Mouse (Mus musculus) hindbrain, embryonic 12.5 days (tissue): ENCODE data around the gene Nfu1. TPM values are rescaled to one million over a fixed set of nuclear protein-coding genes. Genes with fewer than 3 reads are reported as not detected.

Source experiments
- ATAC-seq: fragments of 200-750 bp; cut with Nextera tagmentation; 2 replicates; pipeline ENCODE4 v1.8.0; 2017; ENCODE audit warnings: moderate TSS enrichment; ENCODE audit not compliant: low FRiP score
- H3K27ac ChIP-seq: fragments of 300-500 bp; sonication (generic); 2 replicates; pipeline ENCODE4 v1.5.1; 2016; ENCODE audit warnings: mild to moderate bottlenecking
- H3K27me3 ChIP-seq: fragments of 300-500 bp; sonication (generic); 2 replicates; pipeline ENCODE4 v1.6.1; 2016; ENCODE audit warnings: mild to moderate bottlenecking
- H3K36me3 ChIP-seq: fragments of 300-500 bp; sonication (generic); 2 replicates; pipeline ENCODE4 v1.6.1; 2016; ENCODE audit warnings: mild to moderate bottlenecking
- H3K4me1 ChIP-seq: fragments of 300-500 bp; sonication (generic); 2 replicates; pipeline ENCODE4 v1.6.1; 2016
- H3K4me2 ChIP-seq: fragments of 300-500 bp; sonication (generic); replicated peaks from 2 replicates; pipeline ENCODE4 v1.6.1; 2016; ENCODE audit warnings: mild to moderate bottlenecking
- H3K4me3 ChIP-seq: fragments of 300-500 bp; sonication (generic); 2 replicates; pipeline ENCODE4 v1.5.1; 2016; ENCODE audit warnings: mild to moderate bottlenecking
- H3K9ac ChIP-seq: fragments of 300-500 bp; sonication (generic); 2 replicates; pipeline ENCODE4 v1.6.1; 2016; ENCODE audit warnings: mild to moderate bottlenecking, moderate library complexity
- H3K9me3 ChIP-seq: fragments of 300-500 bp; sonication (generic); replicated peaks from 2 replicates; pipeline ENCODE4 v1.6.1; 2016; ENCODE audit warnings: mild to moderate bottlenecking
- WGBS: fragments of 180-500 bp; shearing (Covaris S2); methylation state at CpG from one replicate; pipeline ENCODE4 v1.1.7; 2016; 5-methylcytosine and 5-hydroxymethylcytosine counted together
- polyA plus RNA-seq: library from polyadenylated mRNA; unstranded; fragments of >200 nt; fragmentation: Nextera tagmentation; extraction: Ambion mirVana; gene quantifications from 2 replicates; pipeline ENCODE4 v1.2.1, GENCODE M21; 2016

Nfu1 gene
- polyA plus RNA-seq, 1 experiment from 2014 or later: 94.0 TPM

DNA sequence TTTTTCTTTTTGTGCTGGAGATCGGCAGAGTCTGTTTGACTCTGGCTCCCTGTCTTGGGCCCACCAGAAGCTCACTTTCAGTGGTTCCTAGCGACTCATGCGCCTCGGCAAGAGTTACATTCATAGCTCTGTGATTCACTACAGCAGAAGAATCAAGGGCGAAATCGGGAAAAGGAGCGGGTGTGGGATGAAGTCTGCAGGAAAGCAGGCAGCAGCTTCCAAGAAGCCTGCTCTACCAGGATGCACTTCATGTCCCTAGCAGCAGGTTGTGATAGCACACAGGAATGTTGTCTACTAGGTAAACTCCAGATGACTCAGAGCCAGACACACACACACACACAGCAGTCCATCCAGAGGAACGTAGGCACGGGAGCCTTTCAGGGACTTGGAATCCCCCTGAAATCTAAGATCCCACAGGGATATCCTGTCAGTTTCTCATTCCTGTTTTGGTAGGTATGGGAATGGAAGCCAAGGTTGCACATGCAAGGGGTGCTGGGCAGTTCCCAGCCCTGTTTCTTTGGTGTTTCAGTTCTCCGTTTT lies 42.9 kb downstream of the Nfu1 start:
- Histone ChIP-seq H3K4me1 (no peaks in the 10 kb centered on the region), H3K4me2 (no peak overlapping the region), H3K36me3 (peaks cover 49% of the 10 kb centered on the region), H3K9ac (no peak overlapping the region), H3K27ac (no peak overlapping the region), H3K4me3 (no peak overlapping the region), H3K27me3 (no peaks in the 10 kb centered on the region), H3K9me3 (no peaks in the 10 kb centered on the region)
- WGBS: 94% methylated on average over 10 of the region's 10 CpGs
- no peak for ATAC-seq

DNA sequence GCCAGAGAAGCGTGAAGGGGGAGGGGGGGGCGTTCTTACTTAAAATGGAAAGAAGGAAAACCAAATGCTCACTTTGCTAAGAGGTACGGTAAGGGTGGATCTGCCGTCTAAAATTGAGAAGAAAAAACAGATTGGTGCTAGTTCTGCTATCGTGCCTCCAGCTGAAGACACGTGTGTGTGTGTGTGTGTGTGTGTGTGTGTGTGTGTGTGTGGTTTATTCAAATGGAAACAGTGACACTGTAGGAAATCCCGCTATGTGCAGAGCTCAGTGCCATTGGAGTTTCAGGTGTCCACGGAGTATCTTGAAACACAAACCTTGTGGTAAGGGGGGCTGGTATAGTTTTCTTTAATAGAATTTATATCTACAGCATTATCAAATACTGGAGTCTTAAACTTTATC lies 45.2 kb downstream of the Nfu1 start:
- Histone ChIP-seq H3K27ac (no peak overlapping the region), H3K9ac (no peak overlapping the region), H3K36me3 (peaks cover 66% of the 10 kb centered on the region), H3K27me3 (no peaks in the 10 kb centered on the region), H3K4me2 (no peak overlapping the region), H3K4me1 (no peaks in the 10 kb centered on the region), H3K9me3 (no peaks in the 10 kb centered on the region), H3K4me3 (no peak overlapping the region)
- 89% methylated on average over 8 of the region's 8 CpGs for WGBS
- ATAC-seq: no peak

DNA sequence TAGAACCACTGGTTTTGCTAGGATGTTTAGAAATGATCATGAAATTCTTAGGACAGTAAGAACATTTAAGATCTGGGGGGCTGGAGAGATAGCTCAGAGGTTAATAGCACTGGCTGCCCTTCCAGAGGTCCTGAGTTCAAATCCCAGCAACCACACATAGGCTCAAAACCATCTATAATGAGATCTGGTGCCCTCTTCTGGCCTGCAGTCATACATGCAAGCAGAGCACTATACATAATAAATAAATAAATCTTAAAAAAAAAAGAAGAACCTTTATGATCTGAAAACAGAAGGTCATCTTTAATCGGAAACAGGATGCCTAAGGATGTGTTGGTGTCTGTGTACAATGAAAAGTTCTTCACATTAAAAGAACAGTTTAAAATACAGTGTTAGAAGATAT lies 50.7 kb downstream of the Nfu1 start:
- 98% methylated on average over 1 of the region's 1 CpGs for WGBS
- H3K9ac ChIP-seq: no peak overlapping the region
- H3K27ac ChIP-seq: no peak overlapping the region
- peaks cover 68% of the 10 kb centered on the region for H3K36me3 ChIP-seq
- H3K9me3 ChIP-seq: no peaks in the 10 kb centered on the region
- no peak overlapping the region for H3K4me3 ChIP-seq
- no peak for ATAC-seq
- no peak overlapping the region for H3K4me2 ChIP-seq
- no peaks in the 10 kb centered on the region for H3K4me1 ChIP-seq
- H3K27me3 ChIP-seq: no peaks in the 10 kb centered on the region

DNA sequence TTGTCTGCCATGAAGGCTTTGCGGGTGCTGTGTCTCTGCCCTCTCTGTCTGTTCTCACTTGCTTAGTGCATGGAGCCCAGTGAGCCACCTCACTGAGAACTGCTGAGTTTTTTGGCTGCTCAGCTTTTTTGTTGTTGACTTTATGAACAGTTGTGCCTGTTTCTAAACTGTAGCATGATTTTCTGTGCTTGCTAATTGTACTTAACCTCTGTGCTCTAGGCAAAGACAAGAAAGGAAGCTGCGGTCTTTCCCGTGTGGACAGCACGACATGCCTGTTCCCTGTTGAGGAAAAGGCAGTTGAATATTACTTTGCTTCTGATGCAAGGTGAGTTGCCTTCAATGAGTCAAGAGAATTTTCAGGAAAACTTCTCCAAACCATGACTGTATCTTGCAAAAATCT lies 54.5 kb downstream of the Nfu1 start:
- Histone ChIP-seq H3K4me1 (no peaks in the 10 kb centered on the region), H3K36me3 (peaks cover 71% of the 10 kb centered on the region), H3K4me2 (no peak overlapping the region), H3K27me3 (no peaks in the 10 kb centered on the region), H3K9me3 (no peaks in the 10 kb centered on the region), H3K4me3 (no peak overlapping the region), H3K9ac (no peak overlapping the region), H3K27ac (no peak overlapping the region)
- ATAC-seq: no peak
- 96% methylated on average over 4 of the region's 4 CpGs for WGBS

DNA sequence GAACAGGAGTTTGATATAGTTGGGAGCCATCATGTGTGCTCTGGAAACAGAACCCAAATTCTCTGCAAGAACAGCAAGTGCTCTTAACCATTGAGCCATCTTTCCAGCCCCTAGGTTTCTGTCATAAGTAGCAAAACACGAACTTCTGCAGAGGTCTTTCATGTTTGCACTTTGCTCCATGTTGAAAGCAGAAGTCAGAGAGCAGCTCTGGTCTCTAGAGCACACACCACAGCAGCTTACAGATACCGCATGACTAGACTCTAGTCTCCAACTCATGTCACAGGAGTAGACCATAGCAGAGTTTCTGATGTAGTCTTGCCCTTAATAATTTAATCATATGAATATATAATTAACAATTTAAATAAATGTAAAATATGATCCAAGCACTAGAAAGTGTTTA lies 59.2 kb downstream of the Nfu1 start:
- Histone ChIP-seq H3K9ac (no peak overlapping the region), H3K4me1 (no peaks in the 10 kb centered on the region), H3K27ac (no peak overlapping the region), H3K27me3 (no peaks in the 10 kb centered on the region), H3K4me2 (no peak overlapping the region), H3K9me3 (no peaks in the 10 kb centered on the region), H3K36me3 (peaks cover 75% of the 10 kb centered on the region), H3K4me3 (no peak overlapping the region)
- WGBS: 89% methylated on average over 2 of the region's 2 CpGs
- ATAC-seq: no peak

DNA sequence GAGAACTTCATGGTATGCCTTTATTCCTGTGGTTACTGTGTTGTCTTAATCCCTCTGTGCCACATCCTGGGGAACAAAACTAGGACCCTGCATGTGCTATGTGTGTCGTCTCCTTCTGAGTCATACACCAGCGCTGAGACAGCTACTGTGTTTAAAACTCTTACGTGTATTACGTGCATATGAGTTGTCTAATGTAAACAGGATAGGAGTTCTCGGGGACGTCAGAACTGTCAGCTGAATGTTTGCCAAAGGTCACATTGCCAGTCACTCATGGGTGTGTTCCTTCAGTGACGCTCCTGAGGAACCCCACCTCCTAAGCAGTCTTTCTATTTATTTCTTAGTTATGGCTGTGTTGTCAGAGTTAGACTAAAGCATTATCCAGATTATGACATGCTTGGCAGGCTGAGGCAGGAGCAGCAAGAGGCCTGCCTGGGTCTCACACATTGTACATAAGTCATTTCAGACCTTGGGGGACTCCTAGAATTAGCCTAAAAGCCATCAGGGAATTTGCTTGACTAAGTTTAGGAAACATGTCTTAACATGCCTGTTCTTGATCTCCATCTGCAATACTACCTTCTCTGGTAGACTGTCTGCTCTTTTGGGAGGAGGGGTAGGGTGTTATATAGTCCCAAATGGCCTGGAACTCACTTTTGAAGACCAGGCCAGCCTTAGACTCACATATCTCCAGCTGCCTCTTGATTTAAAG lies 60.3 kb downstream of the Nfu1 start:
- H3K9ac ChIP-seq: no peak overlapping the region
- no peak overlapping the region for H3K27ac ChIP-seq
- peaks cover 73% of the 10 kb centered on the region for H3K36me3 ChIP-seq
- no peaks in the 10 kb centered on the region for H3K9me3 ChIP-seq
- H3K4me2 ChIP-seq: no peak overlapping the region
- 88% methylated on average over 7 of the region's 7 CpGs for WGBS
- H3K27me3 ChIP-seq: no peaks in the 10 kb centered on the region
- H3K4me1 ChIP-seq: no peaks in the 10 kb centered on the region
- no peak for ATAC-seq
- no peak overlapping the region for H3K4me3 ChIP-seq

DNA sequence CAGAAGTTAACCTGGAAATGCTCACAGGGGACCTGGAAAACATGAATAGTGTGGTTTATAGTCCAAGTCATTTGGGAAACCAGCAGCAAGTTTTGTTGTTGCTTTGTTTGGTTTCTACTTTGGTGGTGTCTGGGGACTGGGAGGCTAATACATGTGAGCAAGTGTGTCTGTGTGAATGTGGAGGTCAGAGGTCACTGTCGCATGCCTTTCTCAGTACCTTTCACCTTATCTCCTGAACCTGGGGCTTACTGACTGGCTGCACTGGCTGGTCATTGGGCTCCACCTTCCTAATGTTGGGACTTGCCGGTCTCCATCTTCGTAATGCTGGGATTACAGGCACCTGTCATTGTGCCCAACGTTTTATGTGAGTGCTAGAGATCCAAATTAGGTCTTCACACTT lies 61.6 kb downstream of the Nfu1 start:
- no peak overlapping the region for H3K27ac ChIP-seq
- H3K36me3 ChIP-seq: peaks cover 61% of the 10 kb centered on the region
- ATAC-seq: no peak
- no peak overlapping the region for H3K9ac ChIP-seq
- no peak overlapping the region for H3K4me3 ChIP-seq
- no peaks in the 10 kb centered on the region for H3K9me3 ChIP-seq
- no peaks in the 10 kb centered on the region for H3K27me3 ChIP-seq
- 93% methylated on average over 4 of the region's 4 CpGs for WGBS
- H3K4me2 ChIP-seq: no peak overlapping the region
- no peaks in the 10 kb centered on the region for H3K4me1 ChIP-seq

DNA sequence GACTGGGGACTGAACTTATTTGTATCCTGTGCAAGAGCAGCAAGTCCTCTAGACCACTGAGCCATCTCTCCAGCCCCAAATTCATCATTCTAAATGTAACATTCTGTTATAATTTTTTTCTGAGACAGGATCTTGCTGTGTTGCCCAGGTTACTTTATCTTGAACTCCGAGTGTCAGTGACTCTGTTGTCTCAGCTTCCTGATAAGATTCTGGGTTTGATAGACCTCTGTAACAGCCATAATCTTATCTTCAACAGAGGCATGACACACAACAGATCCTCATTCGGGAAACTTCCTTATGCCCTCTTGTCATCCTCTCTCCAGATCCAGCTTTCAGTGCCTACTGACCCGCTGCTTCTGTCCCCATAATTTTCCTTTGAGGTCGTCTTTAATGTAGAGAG lies 63.7 kb downstream of the Nfu1 start:
- no peak overlapping the region for H3K4me3 ChIP-seq
- no peak overlapping the region for H3K27ac ChIP-seq
- H3K9ac ChIP-seq: no peak overlapping the region
- 87% methylated on average over 4 of the region's 4 CpGs for WGBS
- ATAC-seq: no peak
- H3K36me3 ChIP-seq: peaks cover 59% of the 10 kb centered on the region
- H3K9me3 ChIP-seq: no peaks in the 10 kb centered on the region
- no peak overlapping the region for H3K4me2 ChIP-seq
- no peaks in the 10 kb centered on the region for H3K4me1 ChIP-seq
- H3K27me3 ChIP-seq: no peaks in the 10 kb centered on the region

DNA sequence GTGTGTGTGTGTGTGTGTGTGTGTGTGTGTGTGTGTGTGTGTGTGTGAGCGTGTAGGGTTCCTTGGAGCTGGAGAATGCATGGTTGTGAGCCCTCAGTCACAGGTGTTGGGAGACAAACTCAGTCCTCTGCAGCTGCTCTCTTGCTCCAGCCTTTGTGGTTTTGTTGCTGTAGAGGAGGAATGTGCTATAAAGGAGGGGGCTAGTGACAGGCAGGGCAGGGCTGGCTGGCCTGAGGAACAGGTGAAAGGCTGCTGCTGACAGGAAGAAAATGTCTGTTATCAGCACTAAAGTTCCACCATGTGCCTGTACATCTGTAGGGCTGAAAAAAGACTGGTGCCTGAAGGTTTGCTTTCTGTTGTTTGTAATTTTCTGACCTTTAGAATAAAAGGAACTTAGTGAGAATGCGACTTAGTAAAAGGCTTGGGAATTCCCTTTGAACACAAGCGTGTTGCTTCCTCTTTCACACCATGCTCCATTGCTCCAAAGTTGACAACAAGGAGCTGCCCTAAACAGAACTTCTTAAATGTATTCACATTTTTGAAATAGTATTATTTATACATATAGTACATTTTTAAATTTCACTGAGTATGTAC lies 66.2 kb downstream of the Nfu1 start:
- WGBS: 78% methylated on average over 3 of the region's 3 CpGs
- Histone ChIP-seq H3K27me3 (no peaks in the 10 kb centered on the region), H3K9ac (no peak overlapping the region), H3K36me3 (peaks cover 49% of the 10 kb centered on the region), H3K4me1 (no peaks in the 10 kb centered on the region), H3K27ac (no peak overlapping the region), H3K4me2 (no peak overlapping the region), H3K9me3 (no peaks in the 10 kb centered on the region), H3K4me3 (no peak overlapping the region)
- no peak for ATAC-seq

Other genes starting within 250 kb of the Nfu1 start
- gene Anxa4, start 215.7 kb upstream of the Nfu1 start, polyA plus RNA-seq: 9.9 and 11.3 TPM in 2 replicates
- gene Aak1, start 159.7 kb upstream of the Nfu1 start, polyA plus RNA-seq: 37.0 and 47.6 TPM in 2 replicates
- gene Gfpt1, start 33.6 kb downstream of the Nfu1 start, polyA plus RNA-seq: 25.5 and 25.7 TPM in 2 replicates
- gene D6Ertd527e, start 95.5 kb downstream of the Nfu1 start, polyA plus RNA-seq: 0.10 and 0.52 TPM in 2 replicates